Mouse (Mus musculus): ENCODE results near the gene Herc6.
"Not testable (repeated sequence)": the region's sequence is repeated elsewhere in the genome, so short reads cannot be mapped to it uniquely, and the experiment has no call there.

The Herc6 gene

GRCm38 (mm10) chr6:57580881-57581548 is at the start of gene Herc6:
TSS of gene Herc6 (plus strand) at chr6:57581000.
- DNase-seq = peak; percentile 24

DNA sequence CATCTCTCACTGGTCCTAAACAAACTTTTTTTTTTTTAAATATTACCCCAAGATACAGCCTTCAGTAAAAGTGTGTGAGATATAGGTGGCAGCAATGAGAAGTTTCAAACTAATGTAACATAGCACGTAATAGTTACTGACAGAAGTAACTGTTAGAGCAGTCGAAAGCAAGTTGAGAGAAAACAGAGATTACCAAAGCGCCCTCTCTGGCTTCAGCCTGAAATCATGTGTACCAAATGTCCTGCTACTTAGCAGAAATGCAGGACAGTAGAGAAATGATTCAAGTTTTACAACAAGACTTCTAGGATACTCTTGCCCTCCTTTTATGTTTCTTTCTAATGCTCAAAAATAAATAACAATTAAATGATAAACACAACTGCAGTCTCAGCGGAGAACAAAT is 49.8 kb upstream of the Herc6 start:
- no peak for DNase-seq

DNA sequence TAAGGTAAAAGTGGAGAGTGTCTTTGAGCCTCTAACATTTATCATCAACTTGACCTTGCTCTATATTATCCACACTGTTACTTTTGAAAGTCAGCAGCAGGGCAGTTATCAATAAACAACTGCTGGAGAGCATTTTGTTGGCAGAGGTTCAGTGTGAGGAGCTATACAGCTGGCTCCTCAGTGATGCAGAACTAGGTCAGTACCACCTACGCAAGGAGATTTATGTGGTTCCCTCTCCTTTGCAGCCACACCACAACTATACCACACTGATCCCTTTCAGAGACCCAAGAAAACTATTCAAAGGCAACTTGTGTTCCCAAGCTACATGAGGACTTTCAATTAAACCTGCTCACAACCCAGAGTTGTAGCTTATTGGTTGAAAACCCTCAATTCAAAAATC is 49.4 kb upstream of the Herc6 start:
- no peak for DNase-seq

DNA sequence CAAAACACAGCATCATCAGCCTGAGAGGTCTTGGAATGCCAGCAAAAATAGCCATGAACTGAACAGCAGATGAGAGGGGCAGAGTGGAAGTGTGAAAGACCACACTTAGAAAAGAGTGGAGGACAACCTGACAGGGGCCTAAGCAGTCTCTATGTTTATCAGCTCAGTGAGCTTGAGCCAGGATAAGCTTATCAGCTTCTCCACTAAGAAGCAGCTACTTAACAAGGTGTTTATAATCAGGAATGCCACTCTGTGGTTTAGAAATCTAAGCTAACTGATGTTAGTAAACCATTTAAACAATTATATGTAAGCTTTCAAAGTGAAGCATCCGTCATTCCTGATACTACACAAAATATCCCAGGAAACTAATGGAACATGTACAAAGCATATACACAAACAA is 48.8 kb upstream of the Herc6 start:
- no peak for DNase-seq

- DNase-seq = no peak
These were observed 47.4 kb upstream of the Herc6 start for GRCm38 (mm10) chr6:57533410-57533809.

DNA sequence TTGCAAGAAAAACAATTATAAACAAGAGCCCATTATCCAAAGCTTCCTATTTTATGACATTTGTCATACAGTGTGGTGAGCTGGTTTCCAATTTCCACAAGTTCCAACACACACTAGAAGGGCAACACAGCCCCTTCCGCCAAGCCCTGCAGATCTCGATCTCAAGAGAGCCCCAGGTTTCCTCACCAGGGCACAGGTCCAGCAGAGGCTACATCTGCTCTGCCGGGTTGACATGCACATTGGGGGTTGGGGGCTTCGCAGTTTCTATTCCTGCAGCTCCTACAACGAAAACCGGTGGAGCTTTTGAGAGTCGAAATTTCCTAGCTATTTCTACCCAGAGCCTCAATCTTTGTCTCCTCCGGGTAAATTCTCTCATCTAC is 46.6 kb upstream of the Herc6 start:
- peak; percentile 41 for DNase-seq

- DNase-seq = peak; percentile 40
These were observed 46.1 kb upstream of the Herc6 start for GRCm38 (mm10) chr6:57534611-57535286.

DNA sequence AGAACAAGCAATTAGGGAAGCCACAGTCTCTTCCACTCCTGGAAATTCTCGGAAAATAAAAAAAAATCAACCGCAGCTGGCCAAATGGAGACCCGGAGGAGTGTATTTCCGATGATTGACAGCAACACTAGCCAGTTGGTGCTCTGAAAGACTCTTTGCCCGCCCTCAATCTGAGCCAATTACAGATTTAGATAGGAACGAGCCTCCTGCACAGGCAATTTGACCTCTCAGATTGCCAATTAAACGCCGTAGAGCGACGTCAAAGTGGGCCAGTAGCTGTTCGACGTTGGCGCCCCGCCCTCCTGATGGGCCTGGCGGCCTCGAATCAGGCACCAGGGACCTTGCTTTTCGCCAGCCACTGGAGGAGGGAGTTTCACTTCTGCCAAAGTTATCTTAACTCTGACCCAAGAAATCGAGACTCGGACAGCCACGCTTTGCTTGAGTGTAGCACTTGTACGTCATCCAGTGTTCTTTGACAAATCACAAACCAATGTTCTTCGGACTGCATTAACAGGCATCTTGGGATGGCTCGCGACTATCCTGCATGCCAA is 45.3 kb upstream of the Herc6 start, which contains the start of gene Ppm1k:
Ppm1k (minus strand) TSS at position 83 of the 551 bp plus-strand sequence.
- DNase-seq = peak; percentile 93

DNA sequence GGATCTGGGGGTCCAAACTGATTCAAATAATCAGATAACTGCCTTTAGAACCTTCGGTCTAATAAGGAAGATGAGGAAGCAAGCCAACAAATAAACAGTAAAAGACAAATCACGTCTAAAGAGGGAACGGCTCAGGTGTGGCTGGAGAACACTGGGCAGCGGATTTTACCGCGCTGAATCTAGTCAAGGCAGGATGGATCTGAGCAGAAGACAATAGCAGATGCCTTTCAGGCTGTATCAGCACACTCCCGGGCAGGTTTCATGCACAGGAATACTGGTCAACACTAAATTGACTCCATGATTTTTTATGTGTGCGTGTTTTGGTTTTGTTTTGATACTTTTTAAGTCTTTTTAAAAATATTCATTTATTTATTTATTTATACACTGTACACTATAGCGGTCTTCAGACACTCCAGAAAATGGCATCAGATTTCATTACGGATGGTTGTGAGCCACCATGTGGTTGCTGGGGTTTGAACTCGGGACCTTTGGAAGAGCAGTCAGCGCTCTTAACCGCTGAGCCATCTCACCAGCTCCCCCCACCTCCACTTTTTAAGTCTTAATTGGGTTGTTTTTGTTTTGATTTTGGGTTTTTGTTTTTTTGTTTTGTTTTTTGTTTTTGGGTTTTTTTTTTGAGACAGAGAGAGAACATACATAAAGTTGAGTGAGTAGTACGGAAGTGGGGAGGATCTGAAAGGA is 44.7 kb upstream of the Herc6 start:
- DNase-seq = no peak

- DNase-seq = no peak
These were observed 42.9 kb upstream of the Herc6 start for GRCm38 (mm10) chr6:57537887-57538286.

GRCm38 (mm10) chr6:57540950-57541498 is 39.8 kb upstream of the Herc6 start:
- no peak for DNase-seq

- DNase-seq = no peak
These were observed 39.0 kb upstream of the Herc6 start for GRCm38 (mm10) chr6:57541737-57542335.

DNA sequence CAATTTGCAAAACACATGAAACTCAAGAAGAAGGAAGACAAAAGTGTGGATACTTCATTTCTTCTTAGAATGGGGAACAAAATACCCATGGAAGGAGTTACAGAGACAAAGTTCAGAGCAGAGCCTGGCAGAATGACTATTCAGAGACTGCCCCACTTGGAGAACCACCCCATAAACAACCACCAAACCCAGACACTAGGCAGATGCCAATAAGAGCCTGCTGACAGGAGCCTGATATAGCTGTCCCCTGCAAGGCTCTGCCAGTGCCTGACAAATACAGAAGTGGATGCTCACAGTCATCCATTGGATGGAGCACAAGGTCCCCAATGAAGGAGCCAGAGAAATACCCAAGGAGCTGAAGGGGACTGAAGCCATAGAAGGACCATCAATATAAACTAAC is 37.2 kb upstream of the Herc6 start:
- not testable (repeated sequence) for DNase-seq

- no peak for DNase-seq
These were observed 35.9 kb upstream of the Herc6 start for GRCm38 (mm10) chr6:57544866-57545265.

- DNase-seq = no peak
These were observed 29.5 kb upstream of the Herc6 start for GRCm38 (mm10) chr6:57551211-57551796.

GRCm38 (mm10) chr6:57557796-57558317 is 22.9 kb upstream of the Herc6 start:
- no peak for DNase-seq

- DNase-seq = no peak
These were observed 17.3 kb upstream of the Herc6 start for GRCm38 (mm10) chr6:57563454-57563853.

DNA sequence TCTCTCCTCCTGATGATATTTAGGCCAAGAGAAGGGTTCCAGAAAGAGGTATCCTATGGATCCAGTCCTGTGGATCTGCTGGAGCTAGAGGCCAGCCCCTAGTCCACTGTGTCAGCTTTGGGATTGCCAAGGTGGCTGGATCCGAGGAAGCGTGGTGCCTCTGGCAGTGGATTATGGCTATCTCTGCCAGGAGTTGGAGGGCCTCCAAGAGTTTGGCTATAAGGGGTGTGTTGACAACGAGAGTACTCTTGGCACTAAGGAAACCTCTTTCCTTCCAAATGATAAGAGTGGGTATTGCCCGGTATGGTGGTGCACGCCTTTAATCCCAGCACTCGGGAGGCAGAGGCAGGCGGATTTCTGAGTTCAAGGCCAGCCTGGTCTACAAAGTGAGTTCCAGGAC is 15.3 kb upstream of the Herc6 start:
- DNase-seq = no peak

DNA sequence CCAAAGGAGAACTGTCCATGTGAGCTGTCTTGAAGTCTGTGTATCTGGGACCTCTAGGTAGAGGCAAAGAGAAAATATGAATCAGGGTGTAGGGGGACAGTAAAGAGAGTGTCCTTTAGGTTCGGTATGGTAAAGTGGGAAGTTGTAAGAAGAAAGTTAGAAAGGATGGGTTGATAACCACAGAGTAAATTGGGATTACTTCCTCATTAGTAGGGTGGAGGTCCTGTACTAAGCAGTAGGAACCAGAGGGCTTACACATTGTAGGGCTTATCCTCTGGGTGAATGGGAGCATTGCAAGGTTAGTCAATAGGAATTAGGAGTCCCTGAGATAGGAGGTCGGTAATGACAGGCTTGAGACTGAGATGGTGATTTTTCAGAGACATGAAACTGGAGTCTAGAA is 13.2 kb upstream of the Herc6 start:
- no peak for DNase-seq

- peak; percentile 29 for DNase-seq
These were observed 10.4 kb upstream of the Herc6 start for GRCm38 (mm10) chr6:57570170-57570974.

GRCm38 (mm10) chr6:57571587-57571986 is 9.2 kb upstream of the Herc6 start:
- DNase-seq = no peak

Data from right cerebral cortex, postnatal 4 days (tissue).